Mouse (Mus musculus) intestine, embryonic 16.5 days (tissue): ENCODE measurements at regions not wholly inside any gene's neighbourhood (a gene's known extent, or its start where the extent isn't known, plus 50 kb on each side); places are given as distances from the start of the nearest gene placed in this dataset.

Experiments
- ATAC-seq: fragments of 200-750 bp; cut with Nextera tagmentation; 2 replicates; pipeline ENCODE4 v1.8.0; 2017; ENCODE audit warnings: moderate TSS enrichment, moderate library complexity
- H3K27ac ChIP-seq: fragments of 300-500 bp; sonication (generic); 2 replicates; pipeline ENCODE4 v1.5.1; 2014; ENCODE audit warnings: mild to moderate bottlenecking, low read length
- H3K27me3 ChIP-seq: fragments of 300-500 bp; sonication (generic); replicated peaks from 2 replicates; pipeline ENCODE4 v1.6.1; 2014; ENCODE audit warnings: low read length, control low read depth, mixed read lengths; ENCODE audit not compliant: control insufficient read depth, insufficient read depth
- H3K36me3 ChIP-seq: fragments of 300-500 bp; sonication (generic); 2 replicates; pipeline ENCODE4 v1.6.1; 2014; ENCODE audit warnings: low read length, control low read depth; ENCODE audit not compliant: control insufficient read depth, insufficient read depth
- H3K4me1 ChIP-seq: fragments of 300-500 bp; sonication (generic); 2 replicates; pipeline ENCODE4 v1.6.1; 2014; ENCODE audit warnings: low read length, control low read depth, mixed read lengths; ENCODE audit not compliant: control insufficient read depth, insufficient read depth
- H3K4me2 ChIP-seq: fragments of 300-500 bp; sonication (generic); 2 replicates; pipeline ENCODE4 v1.6.1; 2014; ENCODE audit warnings: low read depth, low read length, control low read depth
- H3K4me3 ChIP-seq: fragments of 300-500 bp; sonication (generic); 2 replicates; pipeline ENCODE4 v1.5.1; 2014; ENCODE audit warnings: mild to moderate bottlenecking, low read length
- H3K9ac ChIP-seq: fragments of 300-500 bp; sonication (generic); 2 replicates; pipeline ENCODE4 v1.6.1; 2014; ENCODE audit warnings: low read depth, low read length
- H3K9me3 ChIP-seq: fragments of 300-500 bp; sonication (generic); 2 replicates; pipeline ENCODE4 v1.6.1; 2016; ENCODE audit warnings: low read length, control low read depth; ENCODE audit not compliant: control insufficient read depth
- WGBS: fragments of 180-500 bp; shearing (Covaris S2); extraction: QIAGEN DNeasy Blood & Tissue Kit; methylation state at CpG from one replicate; pipeline ENCODE4 v1.1.7; 2014; 5-methylcytosine and 5-hydroxymethylcytosine counted together

DNA sequence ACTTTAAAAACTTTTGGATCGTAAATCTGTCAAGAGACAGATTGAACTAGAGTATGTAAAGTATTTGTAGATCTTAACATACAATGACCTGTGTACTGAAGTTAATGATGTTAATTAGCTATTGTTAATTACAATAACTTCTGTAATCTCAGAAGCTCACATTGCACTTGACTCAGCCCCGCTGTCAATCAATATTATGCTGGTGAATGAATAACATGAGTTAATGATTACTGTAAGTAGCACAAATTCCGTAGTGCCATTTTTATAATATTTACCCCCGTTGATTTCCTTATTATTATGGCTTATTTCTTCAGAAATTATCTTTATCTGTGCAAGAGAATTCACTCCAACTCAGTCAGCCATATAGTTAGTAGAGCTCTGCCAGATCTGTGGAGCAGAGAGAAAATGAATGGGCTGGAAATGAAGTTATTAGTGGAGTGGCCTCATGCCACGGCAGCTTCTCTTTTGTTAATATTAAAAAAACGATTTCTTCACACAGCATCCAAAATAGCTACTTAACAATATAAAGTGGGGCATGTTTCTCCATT, 132.5 kb downstream of the Gm11146 start:
- Histone ChIP-seq H3K9me3 (no peaks in the 10 kb centered on the region), H3K27ac (no peak overlapping the region), H3K4me1 (no peaks in the 10 kb centered on the region), H3K27me3 (no peaks in the 10 kb centered on the region), H3K4me2 (no peak overlapping the region), H3K4me3 (no peak overlapping the region), H3K36me3 (no peaks in the 10 kb centered on the region), H3K9ac (no peak overlapping the region)
- peak; percentile 75 for ATAC-seq
- 70% methylated on average over 6 of the region's 6 CpGs for WGBS

DNA sequence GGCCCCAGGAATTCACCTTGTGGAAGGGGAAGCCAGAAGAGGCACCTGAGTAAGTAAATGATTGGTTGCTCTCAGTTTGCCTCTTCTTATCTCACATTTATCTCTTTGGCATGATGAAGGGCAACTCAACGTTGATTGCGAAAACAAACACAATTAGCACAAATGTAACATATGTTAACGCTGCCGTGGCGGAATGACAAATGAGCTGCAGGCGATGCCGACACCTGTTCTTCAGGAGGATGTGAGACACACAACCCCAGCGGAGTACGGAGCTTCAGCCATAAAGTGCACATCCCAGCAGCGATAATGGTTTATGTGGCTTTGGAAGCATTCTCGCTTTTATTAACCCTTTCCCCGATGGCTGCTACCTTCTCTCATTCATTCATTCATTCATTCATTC, 134.7 kb downstream of the Gm11146 start:
- Histone ChIP-seq H3K27ac (no peak overlapping the region), H3K9ac (no peak overlapping the region), H3K4me2 (no peak overlapping the region), H3K36me3 (no peaks in the 10 kb centered on the region), H3K27me3 (no peaks in the 10 kb centered on the region), H3K9me3 (no peaks in the 10 kb centered on the region), H3K4me1 (no peaks in the 10 kb centered on the region), H3K4me3 (no peak overlapping the region)
- no peak for ATAC-seq
- WGBS, result 76% methylated on average over 12 of the region's 12 CpGs

- Histone ChIP-seq H3K27me3 (no peaks in the 10 kb centered on the region), H3K4me2 (no peak overlapping the region), H3K9me3 (no peaks in the 10 kb centered on the region), H3K4me3 (no peak overlapping the region), H3K36me3 (no peaks in the 10 kb centered on the region), H3K4me1 (no peaks in the 10 kb centered on the region), H3K27ac (no peak overlapping the region), H3K9ac (no peak overlapping the region)
- no peak for ATAC-seq
- 81% methylated on average over 6 of the region's 6 CpGs for WGBS
These were observed 137.3 kb downstream of the Gm11146 start for GRCm38 (mm10) chr16:77464623-77465022.

DNA sequence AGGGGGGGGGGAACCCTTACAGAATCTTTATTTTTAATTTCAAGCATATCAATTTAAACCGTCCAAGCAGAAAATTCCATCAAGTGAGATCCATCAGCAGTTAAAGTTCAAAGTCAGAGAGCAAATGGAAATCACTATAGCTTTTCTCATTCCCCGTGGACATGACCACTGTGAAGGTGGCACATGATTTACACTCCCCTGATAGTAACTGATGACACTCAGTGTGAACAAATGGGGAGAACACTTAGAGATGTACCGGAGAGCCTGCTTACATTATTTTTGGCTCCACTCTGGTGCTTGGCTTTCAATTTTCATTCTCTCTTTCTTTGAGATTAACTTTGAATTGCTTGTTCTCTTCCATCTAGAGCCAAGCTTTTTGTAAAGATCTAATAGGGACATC, 140.0 kb downstream of the Gm11146 start:
- Histone ChIP-seq H3K9me3 (no peaks in the 10 kb centered on the region), H3K9ac (no peak overlapping the region), H3K4me2 (no peak overlapping the region), H3K4me3 (no peak overlapping the region), H3K27me3 (no peaks in the 10 kb centered on the region), H3K27ac (no peak overlapping the region), H3K4me1 (no peaks in the 10 kb centered on the region), H3K36me3 (no peaks in the 10 kb centered on the region)
- 66% methylated on average over 3 of the region's 3 CpGs for WGBS
- no peak for ATAC-seq

DNA sequence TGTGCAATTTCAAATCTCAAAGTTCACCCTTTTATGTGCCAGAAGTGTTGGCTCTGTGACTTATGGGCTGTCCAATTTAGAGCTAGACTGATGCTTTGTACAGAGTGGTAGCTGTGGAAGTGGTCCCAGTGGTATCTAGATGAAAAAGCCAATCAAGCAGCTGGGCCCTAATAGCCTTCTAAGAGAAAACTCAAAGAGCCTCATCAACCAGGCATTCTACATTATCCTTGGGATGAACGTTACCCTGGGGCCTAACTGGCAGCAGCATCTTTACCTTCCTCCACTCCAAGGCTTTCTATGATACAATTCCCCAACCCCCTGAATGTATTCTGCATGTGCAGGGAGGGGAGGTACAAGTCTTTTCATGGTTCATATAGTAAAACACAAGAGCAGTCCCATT, 140.4 kb downstream of the Gm11146 start:
- H3K36me3 ChIP-seq, result no peaks in the 10 kb centered on the region
- no peak overlapping the region for H3K27ac ChIP-seq
- no peak overlapping the region for H3K4me3 ChIP-seq
- H3K9ac ChIP-seq, result no peak overlapping the region
- no peak for ATAC-seq
- WGBS, result 76% methylated on average over 1 of the region's 1 CpGs
- no peaks in the 10 kb centered on the region for H3K4me1 ChIP-seq
- no peaks in the 10 kb centered on the region for H3K27me3 ChIP-seq
- H3K9me3 ChIP-seq, result no peaks in the 10 kb centered on the region
- H3K4me2 ChIP-seq, result no peak overlapping the region

GRCm38 (mm10) chr16:77459651-77460050, 142.2 kb downstream of the Gm11146 start:
- Histone ChIP-seq H3K27me3 (no peaks in the 10 kb centered on the region), H3K9me3 (no peaks in the 10 kb centered on the region), H3K4me1 (no peaks in the 10 kb centered on the region), H3K36me3 (no peaks in the 10 kb centered on the region), H3K9ac (no peak overlapping the region), H3K4me2 (no peak overlapping the region), H3K4me3 (no peak overlapping the region), H3K27ac (no peak overlapping the region)
- WGBS, result 62% methylated on average over 2 of the region's 2 CpGs
- ATAC-seq, result no peak

DNA sequence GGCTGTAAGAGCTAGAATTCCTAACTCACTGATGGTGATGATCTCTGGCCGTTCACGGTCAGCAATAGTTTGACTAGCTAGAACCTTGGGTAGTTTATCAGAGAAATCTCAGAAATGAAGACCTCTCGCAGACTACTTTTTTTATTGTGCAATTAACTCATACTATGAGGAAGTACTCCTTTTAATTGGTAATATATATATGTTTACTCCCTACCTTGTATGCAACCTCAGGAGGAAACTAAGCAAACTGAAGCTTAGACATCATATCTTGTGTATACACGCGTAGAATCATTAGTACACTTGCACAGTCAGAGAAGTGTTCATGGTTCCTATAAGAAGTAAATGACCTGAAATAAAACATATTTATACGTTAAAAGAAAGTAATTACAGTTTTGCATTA, 157.2 kb downstream of the Gm11146 start:
- no peaks in the 10 kb centered on the region for H3K27me3 ChIP-seq
- no peak overlapping the region for H3K4me3 ChIP-seq
- no peak overlapping the region for H3K4me2 ChIP-seq
- H3K36me3 ChIP-seq, result no peaks in the 10 kb centered on the region
- ATAC-seq, result 0 out of 2 replicates have a peak, but pooled peaks have one; percentile 23
- H3K9ac ChIP-seq, result no peak overlapping the region
- WGBS, result 81% methylated on average over 6 of the region's 6 CpGs
- H3K4me1 ChIP-seq, result peaks cover 3% of the 10 kb centered on the region; the same call in 1 of the 2 replicates
- no peak overlapping the region for H3K27ac ChIP-seq
- no peaks in the 10 kb centered on the region for H3K9me3 ChIP-seq

DNA sequence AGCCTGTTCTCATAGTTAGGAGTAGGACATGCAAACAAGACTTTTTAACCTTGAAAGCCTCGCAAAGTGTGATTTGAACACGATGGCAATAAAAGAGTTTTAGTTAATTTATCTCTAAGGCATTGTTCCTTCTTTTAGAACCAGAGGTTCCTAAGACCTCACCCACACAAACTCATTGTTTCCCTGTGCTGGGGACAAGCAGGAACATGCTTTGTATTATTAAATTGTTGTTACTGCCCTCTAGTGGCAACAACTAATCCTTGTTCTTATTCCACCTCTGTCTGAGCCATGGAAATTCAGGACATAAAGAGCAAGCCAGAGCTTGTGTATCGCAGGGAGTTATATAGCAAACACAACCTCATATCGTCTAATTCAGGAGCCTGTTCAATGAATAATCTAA, 157.9 kb downstream of the Gm11146 start:
- ATAC-seq, result peak; percentile 82
- 25% methylated on average over 4 of the region's 4 CpGs for WGBS
- Histone ChIP-seq H3K4me3 (no peak overlapping the region), H3K4me1 (peaks cover 3% of the 10 kb centered on the region; the same call in 1 of the 2 replicates), H3K9ac (no peak overlapping the region), H3K27ac (no peak overlapping the region), H3K36me3 (no peaks in the 10 kb centered on the region), H3K9me3 (no peaks in the 10 kb centered on the region), H3K27me3 (no peaks in the 10 kb centered on the region), H3K4me2 (no peak overlapping the region)

DNA sequence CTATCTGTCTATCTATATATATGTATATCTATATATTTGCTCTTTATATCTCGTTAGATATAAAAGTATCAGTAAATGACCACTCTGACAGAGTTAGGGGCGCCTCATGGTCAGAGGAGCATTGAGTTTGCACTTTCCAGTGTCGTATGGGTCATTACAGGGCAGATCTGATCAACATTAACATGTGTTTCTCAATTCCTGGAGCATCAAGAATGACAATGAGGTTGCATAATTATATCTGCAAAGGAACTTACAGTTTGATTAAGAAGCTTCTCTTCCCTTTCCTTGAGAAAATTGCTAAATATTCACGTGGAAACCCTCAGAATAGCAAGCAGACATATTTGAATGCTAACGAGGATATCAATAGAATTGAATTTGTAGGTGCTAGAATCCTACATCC, 158.6 kb downstream of the Gm11146 start:
- Histone ChIP-seq H3K9ac (no peak overlapping the region), H3K36me3 (no peaks in the 10 kb centered on the region), H3K4me3 (no peak overlapping the region), H3K9me3 (no peaks in the 10 kb centered on the region), H3K4me1 (peaks cover 3% of the 10 kb centered on the region; the same call in 1 of the 2 replicates), H3K27ac (no peak overlapping the region), H3K4me2 (no peak overlapping the region), H3K27me3 (no peaks in the 10 kb centered on the region)
- WGBS, result 88% methylated on average over 5 of the region's 5 CpGs
- no peak for ATAC-seq

- Histone ChIP-seq H3K4me2 (no peak overlapping the region), H3K27ac (no peak overlapping the region), H3K4me1 (peaks cover 3% of the 10 kb centered on the region; the same call in 1 of the 2 replicates), H3K27me3 (no peaks in the 10 kb centered on the region), H3K9me3 (no peaks in the 10 kb centered on the region), H3K9ac (no peak overlapping the region), H3K4me3 (no peak overlapping the region), H3K36me3 (no peaks in the 10 kb centered on the region)
- WGBS, result 88% methylated on average over 6 of the region's 6 CpGs
- ATAC-seq, result no peak
These were observed 159.0 kb downstream of the Gm11146 start for GRCm38 (mm10) chr16:77442866-77443265.
